Mouse (Mus musculus) kidney, postnatal 25 days (tissue): ENCODE measurements around the gene Vmn1r135.
"Not testable (repeated sequence)": the region's sequence is repeated elsewhere in the genome, so short reads cannot be mapped to it uniquely, and the experiment has no call there.

Experiments
- DNase-seq, 2 experiments: peaks; one replicate each; pipeline ENCODE4 v3.0.0; 2021; ENCODE audit warnings: mixed read lengths in 2 of 2

The Vmn1r135 gene

GRCm38 (mm10) chr7:21832051-21832450, at the start of gene Vmn1r135:
Vmn1r135 (plus strand) TSS chr7:21832351.
- not testable (repeated sequence) for DNase-seq

GRCm38 (mm10) chr7:21796628-21797027, 35.5 kb upstream of the Vmn1r135 start, which contains the start of gene Gm4177:
Gm4177 (minus strand) TSS chr7:21796728.
- not testable (repeated sequence) for DNase-seq

GRCm38 (mm10) chr7:21844167-21844566, 12.0 kb downstream of the Vmn1r135 start, which contains the start of gene Gm5725:
Gm5725 (minus strand) TSS chr7:21844267.
- not testable (repeated sequence) for DNase-seq
